Mouse (Mus musculus): ENCODE measurements around the gene Isl1.
A peak's percentile ranks its signal among the peaks of the same experiment; 100 is the strongest.

The Isl1 gene

GRCm38 (mm10) chr13:116309584-116310462 lies at the start of gene Isl1:
Isl1 (minus strand) TSS chr13:116309689.
- peak; percentile 68 for DNase-seq (ENCODE audit: low read depth, low spot score)

- DNase-seq (ENCODE audit: low read depth, low spot score): no peak
These were observed 26.3 kb upstream of the Isl1 start for GRCm38 (mm10) chr13:116335763-116336162.

- no peak for DNase-seq (ENCODE audit: low read depth, low spot score)
These were observed 4.4 kb upstream of the Isl1 start for GRCm38 (mm10) chr13:116313636-116314530.

- DNase-seq (ENCODE audit: low read depth, low spot score): no peak
These were observed 2.6 kb upstream of the Isl1 start for GRCm38 (mm10) chr13:116311871-116312720.

GRCm38 (mm10) chr13:116311011-116311410 lies 1.5 kb upstream of the Isl1 start:
- no peak for DNase-seq (ENCODE audit: low read depth, low spot score)

- DNase-seq (ENCODE audit: low read depth, low spot score): no peak
These were observed 925 bp upstream of the Isl1 start for GRCm38 (mm10) chr13:116310463-116310765.

- DNase-seq (ENCODE audit: low read depth, low spot score): no peak
These were observed 431 bp downstream of the Isl1 start for GRCm38 (mm10) chr13:116308933-116309583.

GRCm38 (mm10) chr13:116308121-116308932 lies 1.2 kb downstream of the Isl1 start:
- no peak for DNase-seq (ENCODE audit: low read depth, low spot score)

- no peak for DNase-seq (ENCODE audit: low read depth, low spot score)
These were observed 2.9 kb downstream of the Isl1 start for GRCm38 (mm10) chr13:116306591-116306990.

GRCm38 (mm10) chr13:116305721-116306120 lies 3.8 kb downstream of the Isl1 start:
- no peak for DNase-seq (ENCODE audit: low read depth, low spot score)

GRCm38 (mm10) chr13:116304713-116305470 lies 4.6 kb downstream of the Isl1 start:
- no peak for DNase-seq (ENCODE audit: low read depth, low spot score)

GRCm38 (mm10) chr13:116303766-116304165 lies 5.7 kb downstream of the Isl1 start:
- no peak for DNase-seq (ENCODE audit: low read depth, low spot score)

- no peak for DNase-seq (ENCODE audit: low read depth, low spot score)
These were observed 6.6 kb downstream of the Isl1 start for GRCm38 (mm10) chr13:116302861-116303260.

GRCm38 (mm10) chr13:116301706-116302105 lies 7.8 kb downstream of the Isl1 start:
- DNase-seq (ENCODE audit: low read depth, low spot score): no peak

- no peak for DNase-seq (ENCODE audit: low read depth, low spot score)
These were observed 10.2 kb downstream of the Isl1 start for GRCm38 (mm10) chr13:116299241-116299640.

- DNase-seq (ENCODE audit: low read depth, low spot score): no peak
These were observed 10.8 kb downstream of the Isl1 start for GRCm38 (mm10) chr13:116298641-116299170.

GRCm38 (mm10) chr13:116298001-116298400 lies 11.5 kb downstream of the Isl1 start:
- no peak for DNase-seq (ENCODE audit: low read depth, low spot score)

- no peak for DNase-seq (ENCODE audit: low read depth, low spot score)
These were observed 12.3 kb downstream of the Isl1 start for GRCm38 (mm10) chr13:116297048-116297811.

Measured in WW6 (cell line).